8 mouse cellular contexts compared by ENCODE assay signal in genomic region chr4:53512131-53512916, GRCm38 (mm10).
DNase-seq lines count a peak whose midpoint lies in the region; ATAC-seq lines count a peak whose summit lies in the region.

No protein-coding gene starts in this region.

- H3K27me3 ChIP-seq in forebrain, embryonic 15.5 days, result no peaks in the 10 kb centered on the region
- H3K27me3 ChIP-seq in intestine, embryonic 15.5 days (replicated peaks), result no peaks in the 10 kb centered on the region

- no peak overlapping the region for H3K4me3 ChIP-seq in forebrain, embryonic 15.5 days
- H3K4me3 ChIP-seq in intestine, embryonic 15.5 days (replicated peaks), result no peak overlapping the region

- 23% methylated on average over 15 of the region's 15 CpGs for WGBS in forebrain, embryonic 15.5 days
- WGBS in intestine, embryonic 15.5 days, result 51% methylated on average over 15 of the region's 15 CpGs

- peak overlapping the region; percentile 28 for H3K4me2 ChIP-seq in forebrain, embryonic 15.5 days (replicated peaks)
- H3K4me2 ChIP-seq in intestine, embryonic 15.5 days (replicated peaks), result no peak overlapping the region

- no peak overlapping the region; the same call in 1 of the 2 replicates for H3K9ac ChIP-seq in forebrain, embryonic 15.5 days (replicated peaks)
- H3K9ac ChIP-seq in intestine, embryonic 15.5 days, result no peak overlapping the region

- peak overlapping the region; percentile 93 for H3K27ac ChIP-seq in forebrain, embryonic 15.5 days (replicated peaks)
- 0 out of 2 replicates have a peak overlapping the region, but pooled peaks have one; percentile 33 for H3K27ac ChIP-seq in intestine, embryonic 15.5 days

- ATAC-seq in forebrain, embryonic 15.5 days (replicated peaks), result peak; percentile 81
- ATAC-seq in intestine, embryonic 15.5 days, result peak; percentile 65

- no peaks in the 10 kb centered on the region for H3K9me3 ChIP-seq in forebrain, embryonic 15.5 days
- H3K9me3 ChIP-seq in intestine, embryonic 15.5 days, result no peaks in the 10 kb centered on the region

- no peaks in the 10 kb centered on the region for H3K36me3 ChIP-seq in forebrain, embryonic 15.5 days
- no peaks in the 10 kb centered on the region for H3K36me3 ChIP-seq in intestine, embryonic 15.5 days

- DNase-seq in embryo, embryonic 10.5 days (ENCODE audit: low spot score), result peak; percentile 10
- DNase-seq in embryo, embryonic 9.5 days (ENCODE audit: extremely low spot score), result no peak
- peak; percentile 18 for DNase-seq in ZHBTc4 (ENCODE audit: low read depth, low spot score)
- peak; percentile 81 to 86 for DNase-seq in left cerebral cortex, adult 9 months (ENCODE audit: low spot score in 2 of 2)
- DNase-seq in naive thymus-derived CD4-positive, alpha-beta T cell, adult 2 months (ENCODE audit: low read depth), result peak; percentile 8
- no peak for DNase-seq in spleen, postnatal 10 days (ENCODE audit: low spot score in 2 of 2)

- H3K4me1 ChIP-seq in forebrain, embryonic 15.5 days, result peaks cover 44% of the 10 kb centered on the region
- H3K4me1 ChIP-seq in intestine, embryonic 15.5 days (replicated peaks), result peaks cover 12% of the 10 kb centered on the region; the same call in 1 of the 2 replicates

Comparison
In these comparisons a context has a peak if more than half of its experiments do, and no peak if none do; other contexts are left out.
1. DNase-seq: peak in embryo, embryonic 10.5 days (single experiment), ZHBTc4 (single experiment), left cerebral cortex, adult 9 months (2 of 2) and naive thymus-derived CD4-positive, alpha-beta T cell, adult 2 months (single experiment); none in embryo, embryonic 9.5 days (single experiment) and spleen, postnatal 10 days (0 of 2).